Mouse (Mus musculus) CD4-positive, CD25-positive, alpha-beta regulatory T cell, adult 9 weeks (primary cell): ENCODE results near the gene Pla1a. TPM values are rescaled to one million over a fixed set of nuclear protein-coding genes. Genes with fewer than 3 reads are reported as not detected.

Experiments used
- polyA plus RNA-seq: library from polyadenylated mRNA; unstranded; fragments of 100-300 nt; shearing (Covaris generic); gene quantifications from one replicate; pipeline ENCODE4 v1.2.1, GENCODE M21; 2017

Pla1a gene
- not detected for polyA plus RNA-seq

DNA sequence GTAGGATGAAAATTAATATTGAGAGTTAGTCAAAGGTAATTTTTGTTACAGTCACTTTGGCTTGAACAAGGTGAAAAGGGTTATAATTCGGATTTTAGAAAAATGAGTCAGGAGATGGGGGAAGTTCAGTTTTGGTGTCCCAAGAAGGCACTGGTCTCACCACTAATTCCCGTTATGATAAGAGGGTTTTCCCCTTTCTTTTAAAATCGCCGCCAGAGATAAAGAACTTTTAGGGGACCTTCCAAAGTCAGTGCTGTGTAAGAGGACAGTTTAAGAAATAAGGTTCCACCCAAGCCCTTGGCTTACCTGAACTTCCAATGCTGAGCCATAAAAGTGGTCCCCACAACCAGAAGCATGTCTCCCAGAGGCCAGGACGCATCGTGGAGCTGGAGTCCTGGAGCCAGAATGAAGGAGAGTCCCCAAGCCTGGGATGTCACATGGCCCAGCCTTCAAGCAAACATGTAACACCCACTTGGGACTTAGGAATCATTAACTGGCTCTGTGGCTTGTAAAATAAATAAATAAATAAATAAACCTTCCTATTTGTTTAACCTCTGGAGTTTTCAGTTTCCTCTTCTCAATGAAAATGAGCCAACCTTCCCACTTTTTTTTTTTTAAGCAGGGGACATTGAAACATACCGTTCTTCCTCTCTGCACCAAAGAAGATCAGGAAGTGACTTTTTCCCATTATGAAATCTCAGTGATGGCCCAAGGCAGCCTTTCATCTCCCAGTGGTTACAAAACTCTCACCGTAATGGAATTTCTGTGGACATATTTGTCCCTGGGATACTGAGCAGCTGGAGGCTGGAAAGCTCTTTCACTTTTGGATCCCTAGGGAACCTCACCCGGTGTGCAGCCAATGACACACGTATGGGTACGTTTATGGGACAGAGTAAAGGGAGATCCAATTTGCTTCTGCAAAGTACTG lies at the start of gene Pla1a:
TSS of gene Pla1a (minus strand) at position 648 of the 928 bp plus-strand sequence.

DNA sequence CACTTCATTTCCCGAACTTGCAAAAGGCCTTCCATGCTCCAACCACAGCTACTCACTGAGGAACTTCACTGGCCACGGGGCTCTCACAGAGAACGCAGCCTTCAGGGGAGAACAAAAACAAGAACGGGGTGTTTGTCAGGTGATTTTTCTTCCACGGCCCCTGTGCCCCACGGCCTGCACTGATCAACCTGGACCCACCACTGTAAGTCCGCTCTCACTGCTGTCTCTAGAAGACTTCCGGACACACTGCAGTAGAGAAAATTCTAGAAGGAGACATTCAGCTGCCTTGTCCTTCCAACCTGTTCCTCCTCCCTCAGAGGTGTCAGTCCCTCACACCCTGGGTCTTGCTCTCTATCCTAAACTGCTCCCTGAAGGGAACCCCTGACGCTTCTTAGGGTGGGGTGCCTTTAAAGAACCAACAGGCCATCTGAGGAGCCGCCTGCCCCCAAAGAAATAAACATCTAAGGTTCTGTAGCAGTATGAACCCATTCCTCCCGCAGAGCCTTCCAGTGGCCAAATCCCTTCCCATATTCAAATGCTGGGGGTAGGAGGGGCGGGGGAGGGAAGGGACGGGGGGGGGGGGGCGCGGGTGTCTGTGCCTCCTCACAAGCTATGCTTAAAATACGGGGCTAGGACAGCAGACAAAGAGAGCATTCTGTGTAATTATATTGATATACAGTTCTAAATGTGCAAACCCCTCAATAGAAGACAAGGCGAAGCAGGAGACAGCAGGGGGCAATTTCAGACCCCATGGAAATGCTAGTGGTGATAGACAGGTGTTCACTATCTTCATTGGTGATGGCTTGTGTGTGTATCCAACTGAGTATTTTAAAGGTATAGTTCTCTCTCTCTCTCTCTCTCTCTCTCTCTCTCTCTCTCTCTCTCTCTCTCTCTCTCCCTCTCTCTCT lies 22.8 kb upstream of the Pla1a start, which contains the start of gene Cd80:
TSS of gene Cd80 (plus strand) at position 51 of the 908 bp plus-strand sequence.

DNA sequence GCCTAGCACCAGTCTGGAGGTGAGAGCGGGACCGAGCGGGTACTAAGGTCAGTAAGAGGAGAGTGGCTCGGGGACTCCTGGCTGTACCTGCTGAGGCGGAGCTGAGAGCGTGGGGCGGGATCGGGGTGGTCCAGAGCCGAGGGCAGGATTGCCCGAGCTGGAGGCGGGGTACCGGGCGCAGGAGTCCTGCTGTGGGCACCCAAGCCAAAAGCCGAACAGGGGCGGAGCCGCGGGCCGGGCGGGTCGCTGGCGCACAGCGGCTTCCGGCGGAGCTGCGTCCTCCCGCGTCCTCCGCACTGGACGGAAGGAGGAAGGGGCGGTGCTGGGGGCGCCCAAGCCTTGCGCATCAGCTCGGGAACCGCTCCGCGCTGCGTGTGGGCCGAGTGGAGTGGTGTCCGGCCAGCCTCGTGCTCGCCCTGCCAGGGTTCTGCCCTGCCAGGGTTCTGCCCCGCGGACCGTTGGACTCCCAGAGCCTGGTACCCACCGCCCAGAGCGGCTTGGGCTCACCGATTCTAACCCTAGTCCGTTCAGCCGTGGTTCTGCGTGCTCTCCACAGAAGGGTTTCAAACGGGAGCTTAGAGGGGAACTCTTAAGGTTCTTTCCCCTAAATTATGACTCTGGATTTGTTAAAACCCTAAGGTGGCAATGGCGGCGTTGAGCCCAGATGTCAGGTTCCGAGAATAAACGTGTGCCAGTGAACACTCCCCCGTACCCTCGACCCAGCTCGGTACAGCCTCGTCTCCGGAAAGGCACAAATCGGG lies 19.7 kb upstream of the Pla1a start, which contains the start of gene Adprh:
TSS of gene Adprh (minus strand) at position 262 of the 761 bp plus-strand sequence.

DNA sequence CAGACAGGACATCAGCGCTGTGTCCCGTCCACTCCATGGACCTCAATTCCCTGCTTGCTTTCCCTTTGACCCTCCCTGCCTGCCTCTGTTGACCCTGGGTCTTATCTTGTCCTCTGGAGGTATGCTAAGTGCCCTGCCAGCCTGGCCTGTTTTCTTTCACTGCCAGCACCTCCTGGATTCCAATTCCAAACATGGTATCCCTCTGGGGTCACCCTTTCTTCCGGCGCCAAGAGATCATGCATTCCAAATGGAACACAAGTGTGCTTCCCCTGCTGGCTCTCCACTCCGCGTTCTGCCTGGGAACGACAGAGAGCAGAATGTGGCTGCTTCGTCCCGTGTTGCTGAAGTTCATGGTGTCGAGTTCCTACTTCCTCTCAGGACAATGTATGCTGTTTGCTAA lies 71.0 kb downstream of the Pla1a start, which contains the start of gene Popdc2:
TSS of gene Popdc2 (plus strand) at position 277 of the 400 bp plus-strand sequence.

DNA sequence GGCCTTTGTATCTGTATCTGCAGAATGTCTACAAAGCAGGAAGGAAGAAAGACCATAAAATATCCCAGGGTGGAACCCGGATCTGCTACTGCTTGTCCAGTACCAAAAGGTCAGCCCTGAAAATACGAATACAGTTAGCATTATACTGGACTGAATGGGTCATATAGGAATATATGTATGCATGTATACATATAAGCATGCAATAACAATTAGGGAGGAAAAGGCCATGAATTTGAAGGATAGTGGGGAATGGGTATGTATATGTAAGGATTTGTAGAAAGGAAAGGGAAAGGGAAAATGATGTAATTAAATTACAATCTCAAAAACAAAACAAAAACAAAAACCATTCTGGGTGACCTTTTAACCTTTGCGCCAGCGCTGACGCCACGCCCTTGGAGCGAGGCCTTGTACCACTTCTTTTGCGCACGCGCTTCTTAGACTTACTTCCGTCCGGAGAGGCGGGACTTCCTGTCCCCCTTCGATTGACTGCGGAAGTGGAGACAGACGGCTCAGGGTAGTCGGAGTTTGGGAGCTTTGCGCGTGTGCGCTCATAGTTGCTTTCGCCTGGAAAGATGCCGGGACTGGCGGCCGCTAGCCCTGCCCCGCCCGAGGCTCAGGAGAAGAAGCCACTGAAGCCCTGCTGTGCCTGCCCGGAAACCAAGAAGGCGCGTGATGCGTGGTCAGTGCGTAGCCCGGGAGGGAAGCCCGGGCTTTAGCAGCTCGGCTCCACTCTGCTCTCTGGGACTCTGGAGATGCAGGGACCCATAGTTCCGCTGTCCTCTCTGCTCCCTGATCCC lies 86.2 kb downstream of the Pla1a start, which contains the start of the genes Cox17 and Gm21987:
TSS of gene Cox17 (plus strand) at position 463 of the 797 bp plus-strand sequence.
TSS of gene Gm21987 (plus strand) at position 512 of the 797 bp plus-strand sequence.

Other genes starting within 250 kb of the Pla1a start
- gene Nr1i2, start 138.3 kb downstream of the Pla1a start, polyA plus RNA-seq, result not detected
- gene Maats1, start 91.0 kb downstream of the Pla1a start, polyA plus RNA-seq, result not detected
- gene Cox17, start 86.2 kb downstream of the Pla1a start, polyA plus RNA-seq, result 238 TPM
- gene Gm21987, start 86.1 kb downstream of the Pla1a start, polyA plus RNA-seq, result not detected
- gene Popdc2, start 70.9 kb downstream of the Pla1a start, polyA plus RNA-seq, result 1.4 TPM
- 118 TPM for gene Adprh, start 19.6 kb upstream of the Pla1a start, polyA plus RNA-seq
- gene Cd80, start 22.4 kb upstream of the Pla1a start, polyA plus RNA-seq, result 3.5 TPM
- 8.9 TPM for gene Timmdc1, start 89.5 kb upstream of the Pla1a start, polyA plus RNA-seq
- gene Poglut1, start 117.1 kb upstream of the Pla1a start, polyA plus RNA-seq, result 53.5 TPM
- 53.8 TPM for gene Tmem39a, start 125.6 kb upstream of the Pla1a start, polyA plus RNA-seq